Mouse (Mus musculus) ES-E14 (cell line): ENCODE data around the gene Mthfd1l.

Experiments used
- CHD2 ChIP-seq: IDR thresholded peaks from 2 replicates; pipeline ENCODE4 v1.6.1; 2014; ENCODE audit warnings: mild to moderate bottlenecking, low read depth, low read length, inconsistent platforms
- HCFC1 ChIP-seq: IDR thresholded peaks from 2 replicates; pipeline ENCODE4 v1.6.1; 2012; ENCODE audit warnings: low read length, inconsistent platforms, borderline replicate concordance; ENCODE audit not compliant: insufficient read depth
- MAFK ChIP-seq: IDR thresholded peaks from 2 replicates; pipeline ENCODE4 v1.6.1; 2014; ENCODE audit warnings: mild to moderate bottlenecking, low read depth, low read length, inconsistent platforms; ENCODE audit not compliant: insufficient read depth
- ZC3H11A ChIP-seq: IDR thresholded peaks from 2 replicates; pipeline ENCODE4 v1.6.1; 2012; ENCODE audit warnings: low read depth, mild to moderate bottlenecking, inconsistent platforms, low read length, borderline replicate concordance
- ZNF384 ChIP-seq: IDR thresholded peaks from 2 replicates; pipeline ENCODE4 v1.6.1; 2012; ENCODE audit warnings: low read depth, low read length, inconsistent platforms

DNA sequence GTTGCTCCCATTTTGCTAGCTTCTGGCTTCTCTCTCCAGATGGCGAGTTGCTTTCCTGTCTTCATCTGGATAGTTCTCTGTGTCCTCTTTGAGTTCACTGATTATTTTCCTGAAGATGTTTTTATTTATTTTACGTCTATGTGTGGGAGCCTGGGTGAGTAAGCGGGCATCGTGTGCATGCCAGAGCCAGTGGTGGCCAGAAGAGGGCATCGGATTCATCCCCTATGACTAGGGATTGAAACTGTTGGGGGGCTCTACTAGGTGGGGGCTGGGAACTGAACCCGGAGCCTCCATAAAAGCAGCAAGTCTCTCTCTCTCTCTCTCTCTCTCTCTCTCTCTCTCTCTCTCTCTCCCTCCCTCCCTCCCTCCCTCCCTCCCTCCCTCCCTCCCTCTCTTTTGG is 227.0 kb downstream of the Mthfd1l start:
- no peak for TF ChIP-seq ZC3H11A
- no peak for TF ChIP-seq CHD2
- no peak for TF ChIP-seq HCFC1
- no peak for TF ChIP-seq MAFK
- no peak for TF ChIP-seq ZNF384
